Mouse (Mus musculus) layer of hippocampus, adult 18-20 months (tissue): ENCODE data around the gene B230118H07Rik. TPM values are rescaled to one million over a fixed set of nuclear protein-coding genes. Genes with fewer than 3 reads are reported as not detected.
A peak's percentile ranks its signal among the peaks of the same experiment; 100 is the strongest.

Experiments
- DNase-seq, 2 experiments: peaks; one replicate each; pipeline ENCODE4 v3.0.0; 2022; ENCODE audit warnings: low spot score in 2 of 2
- total RNA-seq, 2 experiments: library from RNA; stranded (reverse); gene quantifications; 2 replicates each; pipeline ENCODE4 v1.2.3; 2021

B230118H07Rik gene
- total RNA-seq, 2 experiments from 2014 or later = 32.1 to 39.6 TPM

DNA sequence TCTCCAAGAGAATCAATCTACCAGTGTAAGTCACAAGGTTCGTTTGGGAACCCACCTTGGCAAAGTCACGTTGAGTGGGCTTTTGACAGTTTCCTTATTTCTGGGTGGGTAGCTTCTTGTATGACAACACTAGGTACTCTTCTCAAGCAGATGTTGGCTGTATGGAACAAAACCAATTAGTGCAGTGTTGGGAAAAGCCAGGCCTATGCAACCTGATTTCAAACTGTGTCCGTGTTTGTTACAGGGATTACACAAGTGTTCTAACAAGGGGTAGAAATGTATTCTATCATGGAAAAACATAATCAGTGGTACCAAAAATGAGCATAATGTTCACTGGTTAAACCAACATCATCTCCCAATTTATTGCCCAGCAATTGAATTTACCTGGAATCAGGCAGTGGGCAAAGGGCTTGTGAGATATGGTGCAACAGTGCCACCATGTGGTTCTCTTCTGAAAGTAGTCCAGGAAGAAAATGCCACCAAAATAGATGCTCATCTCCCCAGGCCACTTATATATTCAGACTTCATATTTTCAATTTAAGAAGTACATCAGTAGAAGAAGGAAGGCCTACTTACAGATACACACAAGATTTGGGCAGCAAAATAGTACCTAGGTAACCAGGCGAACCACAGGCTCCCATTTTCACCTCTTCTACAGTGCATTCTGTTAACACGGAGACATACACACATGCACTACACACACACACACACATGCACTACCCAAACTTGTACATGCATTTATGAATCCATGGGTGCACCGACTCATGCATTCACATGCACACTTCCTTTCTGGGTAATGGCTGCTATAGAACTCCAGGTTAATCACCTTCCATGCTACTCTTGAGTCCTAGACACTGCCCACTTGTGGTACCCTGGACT, 123.6 kb downstream of the B230118H07Rik start:
- DNase-seq = peak in 1 of 2 experiments; percentile 73

DNA sequence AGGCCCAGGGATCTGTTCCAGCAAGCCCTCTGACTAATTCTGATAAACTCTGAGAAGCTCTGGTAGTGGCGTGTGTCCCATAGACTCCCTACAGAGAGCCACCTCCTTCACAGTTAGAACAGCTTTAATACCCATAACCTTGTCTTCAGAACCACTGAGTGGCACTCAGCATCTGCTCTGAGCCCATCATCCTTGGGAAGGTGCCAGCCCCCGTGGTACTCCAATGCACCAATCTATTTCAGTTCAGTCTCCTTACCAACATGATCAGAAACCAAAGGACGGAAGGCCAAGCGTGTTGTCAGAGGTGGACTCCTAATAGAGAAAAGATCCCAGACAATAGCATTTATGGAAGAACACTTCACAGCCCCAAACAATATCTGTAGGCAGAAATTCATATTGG, 124.2 kb downstream of the B230118H07Rik start:
- no peak for DNase-seq

DNA sequence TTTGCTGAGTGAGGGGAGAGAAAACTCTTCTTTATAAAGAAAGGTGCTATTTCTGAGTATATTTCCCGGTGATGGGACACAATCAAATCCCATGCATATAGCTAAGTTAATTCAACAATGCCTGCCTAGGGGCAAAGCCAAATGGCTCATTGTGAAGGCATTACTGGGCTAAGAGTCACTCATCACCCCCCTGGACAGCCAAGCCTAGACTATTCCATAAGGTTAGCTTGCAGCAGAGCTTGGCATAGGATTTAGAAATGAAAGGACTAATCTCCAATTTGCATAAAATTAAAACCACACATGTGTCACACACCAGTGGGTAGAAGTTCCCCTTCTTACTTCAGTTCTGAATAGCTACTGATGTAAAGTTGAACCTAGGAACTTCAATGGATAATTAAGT, 128.8 kb downstream of the B230118H07Rik start:
- no peak for DNase-seq

DNA sequence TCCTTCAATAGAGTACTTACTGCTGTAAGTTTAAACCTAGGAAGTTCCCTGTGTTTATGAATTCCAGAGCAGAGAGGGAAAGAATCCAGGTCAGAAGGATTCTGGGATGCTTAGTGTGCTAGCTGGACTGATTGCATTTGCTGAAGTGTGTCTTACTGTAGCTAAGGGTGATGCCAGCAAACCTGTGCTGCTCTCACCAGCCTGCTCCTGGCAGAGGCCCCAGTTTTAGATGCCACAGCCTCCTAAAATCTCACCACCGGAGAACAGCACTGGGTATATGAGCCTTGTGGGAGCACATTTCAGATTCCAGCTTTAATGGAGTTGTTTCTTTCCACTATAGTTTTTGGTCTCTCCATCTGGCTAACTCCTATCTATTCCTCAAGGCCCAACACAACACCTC, 129.4 kb downstream of the B230118H07Rik start:
- no peak for DNase-seq

Other genes with a start within 250 kb of the B230118H07Rik start
- not detected for gene Rag2, start 24.8 kb downstream of the B230118H07Rik start, total RNA-seq
- gene Rag1, start within 50 bp of the B230118H07Rik start, total RNA-seq = under 1 TPM; 0.20 to 0.30 TPM
- gene Traf6, start 28.9 kb upstream of the B230118H07Rik start, total RNA-seq = 10 to 100 TPM; 15.7 to 15.8 TPM
- gene Prr5l, start 233.5 kb upstream of the B230118H07Rik start, total RNA-seq = 1 to 10 TPM; 8.3 to 9.8 TPM
- gene Commd9, start 236.7 kb upstream of the B230118H07Rik start, total RNA-seq = 10 to 100 TPM; 34.6 to 39.3 TPM